Mouse (Mus musculus): ENCODE results near the gene Efcab6. TPM values are rescaled to one million over a fixed set of nuclear protein-coding genes. Genes with fewer than 3 reads are reported as not detected.
A peak's percentile ranks its signal among the peaks of the same experiment; 100 is the strongest.
"Not testable (repeated sequence)": the region's sequence is repeated elsewhere in the genome, so short reads cannot be mapped to it uniquely, and the experiment has no call there.

The Efcab6 gene
- 1.9 and 2.3 TPM in 2 replicates for polyA plus RNA-seq (2015; fragmentation: Nextera tagmentation; extraction: Ambion mirVana)

DNA sequence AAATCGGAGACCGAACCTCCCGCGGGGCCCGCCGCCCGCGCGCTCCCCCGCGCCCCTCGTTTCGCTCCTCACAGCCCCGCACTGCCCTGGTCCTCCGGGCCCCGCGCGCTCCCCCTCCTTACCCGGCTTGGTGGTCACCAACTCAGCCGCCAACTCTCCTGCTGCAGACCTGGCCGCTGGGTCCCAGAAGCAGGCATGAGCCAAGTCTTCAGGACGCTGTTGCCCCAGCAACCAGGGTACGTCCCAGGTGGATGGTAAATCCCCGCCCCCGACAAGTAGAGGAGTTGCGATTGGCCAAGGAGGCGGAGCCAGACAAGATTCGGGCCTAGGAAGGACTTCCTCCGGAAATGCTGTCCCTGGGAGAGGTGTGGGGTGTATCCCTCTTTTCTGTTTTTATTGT, at the start of gene Efcab6:
TSS of gene Efcab6 (minus strand) at position 240 of the 400 bp plus-strand sequence.
- Histone ChIP-seq H3K4me2 (peak within 1 kb of the TSS; percentile 69), H3K9ac (peak within 1 kb of the TSS; percentile 51), H3K4me3 (peak within 1 kb of the TSS; percentile 40), H3K9me3 (replicated peaks) (peaks cover 5% of the 10 kb centered on the region; the same call in 1 of the 2 replicates), H3K4me1 (peaks cover 26% of the 10 kb centered on the region), H3K27me3 (peaks cover 12% of the 10 kb centered on the region; the same call in 1 of the 2 replicates), H3K36me3 (ENCODE audit: poor library complexity, severe bottlenecking) (no peaks in the 10 kb centered on the region), H3K27ac (no peak within 1 kb of the TSS)
- peak; percentile 74 for ATAC-seq
- WGBS, result under 1% methylated on average over 23 of the region's 29 CpGs

DNA sequence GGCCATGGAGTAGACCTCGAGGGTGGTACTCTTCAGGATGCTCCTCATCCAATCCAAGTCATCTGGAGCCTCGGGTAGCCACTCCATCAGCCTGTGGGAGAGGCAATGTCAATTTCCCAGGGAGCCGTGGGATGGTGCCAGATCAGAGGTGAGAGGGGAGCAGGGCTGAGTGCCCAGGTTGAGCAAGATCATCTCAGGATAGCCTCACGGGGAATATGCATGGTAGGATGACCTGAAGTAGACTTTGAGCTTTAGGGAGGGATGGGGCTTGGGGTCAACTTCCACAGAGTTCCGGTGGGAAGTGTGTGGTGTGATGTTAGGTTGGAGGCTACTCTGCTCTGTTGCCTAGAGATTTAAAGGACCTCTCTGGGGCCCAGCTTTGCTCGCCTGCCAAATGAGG, 48.7 kb upstream of the Efcab6 start:
- no peaks in the 10 kb centered on the region; the same call in 1 of the 2 replicates for H3K9me3 ChIP-seq (replicated peaks)
- no peak overlapping the region for H3K4me3 ChIP-seq
- no peak overlapping the region for H3K4me2 ChIP-seq
- no peak for ATAC-seq
- no peak overlapping the region for H3K27ac ChIP-seq
- no peak overlapping the region for H3K9ac ChIP-seq
- H3K27me3 ChIP-seq, result 0 out of 2 replicates have a peak, but pooled peaks cover 2% of the 10 kb centered on the region
- H3K4me1 ChIP-seq, result no peaks in the 10 kb centered on the region
- WGBS, result 80% methylated on average over 6 of the region's 6 CpGs
- no peaks in the 10 kb centered on the region for H3K36me3 ChIP-seq (ENCODE audit: poor library complexity, severe bottlenecking)

DNA sequence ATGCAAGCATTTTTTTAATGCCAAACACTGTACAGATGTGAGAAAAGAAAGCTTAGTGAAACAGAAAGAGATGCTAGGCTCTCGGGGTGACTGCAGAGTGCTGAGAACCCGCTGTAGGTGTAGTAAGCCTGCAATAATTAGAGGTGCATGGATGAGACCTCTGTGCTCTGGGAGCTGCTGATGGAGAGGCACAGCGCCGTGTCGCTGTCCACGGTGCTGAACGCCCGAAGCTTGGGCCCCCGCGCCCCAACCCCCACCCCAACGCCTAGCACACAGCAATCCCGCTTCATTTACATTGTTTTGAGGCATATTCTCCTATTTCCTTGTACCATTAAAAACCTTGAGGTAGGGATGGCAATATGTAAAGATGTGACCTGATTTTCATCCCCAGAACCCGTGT, 43.7 kb upstream of the Efcab6 start:
- no peak overlapping the region for H3K27ac ChIP-seq
- no peaks in the 10 kb centered on the region for H3K9me3 ChIP-seq (replicated peaks)
- no peaks in the 10 kb centered on the region for H3K36me3 ChIP-seq (ENCODE audit: poor library complexity, severe bottlenecking)
- no peak for ATAC-seq
- 5% methylated on average over 13 of the region's 13 CpGs for WGBS
- peaks cover 40% of the 10 kb centered on the region for H3K27me3 ChIP-seq
- H3K4me2 ChIP-seq, result no peak overlapping the region
- H3K4me3 ChIP-seq, result no peak overlapping the region
- peaks cover 23% of the 10 kb centered on the region for H3K4me1 ChIP-seq
- H3K9ac ChIP-seq, result no peak overlapping the region

DNA sequence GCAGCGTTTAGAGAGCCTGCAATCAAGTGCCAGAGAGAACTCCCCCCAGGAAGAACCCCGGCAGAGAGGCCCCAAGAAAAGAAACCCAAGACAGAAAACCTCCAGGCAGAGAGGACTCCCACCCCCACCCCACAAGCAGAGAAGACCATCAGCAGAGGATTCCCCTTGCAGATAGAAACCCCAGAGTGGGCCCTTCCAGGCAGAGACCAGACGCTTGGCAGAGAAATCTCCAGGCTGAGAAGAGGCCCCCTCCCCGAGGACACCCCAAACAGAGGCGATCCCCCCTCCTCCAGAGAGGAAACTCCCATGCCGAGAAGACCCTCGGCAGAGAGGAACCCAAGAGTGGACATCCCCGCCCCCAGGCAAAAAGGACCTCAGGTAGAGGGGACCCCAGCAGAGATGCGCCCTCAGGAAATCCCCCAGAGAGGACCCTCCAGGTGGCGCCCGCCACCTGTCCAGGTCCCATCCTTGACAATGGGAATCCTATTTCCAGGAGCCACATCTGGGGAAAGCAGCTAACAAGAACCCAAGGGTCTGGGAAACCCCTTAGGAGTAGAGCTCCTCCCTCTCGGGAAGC, 40.8 kb upstream of the Efcab6 start:
- peaks cover 44% of the 10 kb centered on the region for H3K27me3 ChIP-seq
- H3K36me3 ChIP-seq (ENCODE audit: poor library complexity, severe bottlenecking), result no peaks in the 10 kb centered on the region
- no peak overlapping the region for H3K27ac ChIP-seq
- H3K9me3 ChIP-seq (replicated peaks), result no peaks in the 10 kb centered on the region
- ATAC-seq, result peak; percentile 42; the same call in 1 of the 2 replicates
- peak overlapping the region; percentile 84 for H3K4me2 ChIP-seq
- peaks cover 24% of the 10 kb centered on the region for H3K4me1 ChIP-seq
- H3K9ac ChIP-seq, result peak overlapping the region; percentile 73
- 11% methylated on average over 12 of the region's 12 CpGs for WGBS
- H3K4me3 ChIP-seq, result peak overlapping the region; percentile 63

DNA sequence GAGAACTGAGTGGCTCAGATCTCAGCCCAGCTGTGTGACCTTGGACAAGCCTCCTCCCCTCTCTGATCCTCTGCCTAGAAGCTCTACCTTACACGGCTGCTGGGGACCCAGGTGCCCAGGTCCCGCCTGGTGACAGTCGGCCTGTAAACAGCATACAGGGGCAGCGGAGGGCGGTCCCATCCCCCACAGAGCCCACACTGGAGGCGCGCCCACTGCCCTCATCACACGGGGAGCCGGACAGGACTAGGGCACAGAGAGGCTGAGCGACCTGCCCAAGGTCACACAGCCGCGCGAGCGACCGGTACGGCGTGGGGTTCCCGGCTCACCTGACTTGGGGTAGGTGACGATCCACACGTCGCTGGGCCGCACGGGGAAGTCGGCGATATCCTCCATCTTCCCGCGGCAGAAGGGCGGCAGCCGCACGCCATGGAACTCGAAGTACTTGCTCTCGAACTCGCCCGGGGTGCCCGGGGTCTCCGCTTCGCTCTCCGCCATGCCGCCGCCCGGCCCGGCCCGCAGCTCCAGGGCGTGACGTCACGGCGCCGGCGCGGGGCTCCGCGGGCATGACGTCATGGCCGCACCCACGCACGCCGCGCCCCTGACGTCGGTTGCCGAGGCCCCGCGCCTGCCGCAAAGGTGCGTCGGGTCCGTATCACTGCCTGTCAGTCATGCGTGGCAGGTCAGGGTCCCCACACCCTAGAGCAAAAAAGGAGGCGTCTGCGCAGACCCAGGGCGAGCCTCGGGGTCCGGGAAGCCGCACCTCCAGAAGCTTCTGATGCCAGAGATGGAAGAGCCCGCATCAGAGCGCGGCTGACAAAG, 40.1 kb upstream of the Efcab6 start, which contains the start of gene Sult4a1:
TSS of gene Sult4a1 (minus strand) at position 650 of the 819 bp plus-strand sequence.
- Histone ChIP-seq H3K27ac (no peak within 1 kb of the TSS), H3K4me1 (peaks cover 24% of the 10 kb centered on the region), H3K4me3 (peak within 1 kb of the TSS; percentile 63), H3K9me3 (replicated peaks) (no peaks in the 10 kb centered on the region), H3K9ac (peak within 1 kb of the TSS; percentile 73), H3K4me2 (peak within 1 kb of the TSS; percentile 84), H3K36me3 (ENCODE audit: poor library complexity, severe bottlenecking) (no peaks in the 10 kb centered on the region), H3K27me3 (peaks cover 44% of the 10 kb centered on the region)
- WGBS, result under 1% methylated on average over 77 of the region's 77 CpGs
- peak; percentile 79 for ATAC-seq

DNA sequence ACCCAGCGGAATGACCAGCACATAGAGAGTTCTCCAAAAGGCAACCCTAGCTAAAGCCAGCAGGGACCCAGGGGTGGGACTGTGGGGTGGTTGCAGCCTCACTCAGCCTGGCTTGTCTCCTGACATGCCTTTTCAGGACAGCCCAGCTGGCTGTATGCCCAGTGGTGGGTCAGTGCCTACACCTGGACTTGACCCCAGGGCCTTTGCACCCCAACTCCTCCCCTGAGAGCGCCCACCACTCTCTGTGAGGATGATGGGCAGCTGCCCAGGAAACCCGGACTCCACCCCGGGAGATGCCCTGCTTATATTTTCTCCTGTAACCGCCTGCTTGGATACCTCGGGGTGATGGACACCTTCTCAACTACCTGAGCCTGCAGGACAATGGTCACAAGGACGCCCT, 39.4 kb upstream of the Efcab6 start:
- H3K27me3 ChIP-seq, result peaks cover 43% of the 10 kb centered on the region
- H3K9ac ChIP-seq, result peak overlapping the region; percentile 73
- 76% methylated on average over 7 of the region's 7 CpGs for WGBS
- H3K4me3 ChIP-seq, result peak overlapping the region; percentile 63
- no peaks in the 10 kb centered on the region for H3K36me3 ChIP-seq (ENCODE audit: poor library complexity, severe bottlenecking)
- H3K9me3 ChIP-seq (replicated peaks), result no peaks in the 10 kb centered on the region
- no peak overlapping the region for H3K27ac ChIP-seq
- peak overlapping the region; percentile 84 for H3K4me2 ChIP-seq
- ATAC-seq, result no peak
- H3K4me1 ChIP-seq, result peaks cover 24% of the 10 kb centered on the region

DNA sequence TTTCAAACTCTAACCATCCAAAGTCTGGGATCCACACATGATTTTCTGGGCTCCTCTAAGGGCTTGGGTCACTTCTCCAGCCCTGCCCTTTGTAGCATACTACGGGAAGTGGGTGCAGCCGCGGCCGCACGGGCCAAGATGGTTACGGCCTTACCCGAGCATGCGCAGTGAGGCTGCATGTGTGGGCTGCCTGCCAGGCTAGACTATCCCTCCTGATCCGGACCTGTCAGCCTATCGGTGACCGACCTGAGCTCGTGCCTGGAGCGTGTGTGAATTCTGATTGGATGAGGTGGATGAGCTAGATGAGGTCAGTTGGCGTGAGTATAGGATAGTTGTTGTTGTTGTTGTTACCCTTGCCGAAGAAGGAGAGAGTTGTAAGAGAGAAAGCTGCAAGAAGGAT, 32.4 kb upstream of the Efcab6 start:
- not testable (repeated sequence) for ATAC-seq
- WGBS, result 89% methylated on average over 15 of the region's 15 CpGs

DNA sequence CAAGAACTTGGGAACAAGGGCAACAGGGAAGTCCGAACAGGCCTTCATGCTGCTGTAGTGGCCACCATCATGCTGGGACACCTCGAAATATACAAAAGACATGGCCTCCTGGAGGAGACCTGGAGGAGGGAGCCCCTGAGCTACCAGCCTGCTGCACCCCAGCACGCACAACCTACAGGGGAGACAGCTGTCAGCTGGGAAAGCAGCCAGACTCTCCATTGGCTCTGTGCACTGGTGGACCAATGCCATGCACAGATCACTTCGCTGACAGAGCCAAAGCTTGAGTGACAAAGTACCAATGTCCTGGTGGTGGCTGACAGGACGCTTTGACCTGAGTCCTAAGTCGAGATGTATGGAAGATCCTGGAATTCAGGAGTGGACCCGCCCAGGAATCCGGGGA, 30.9 kb upstream of the Efcab6 start:
- no peak for ATAC-seq
- Histone ChIP-seq H3K36me3 (ENCODE audit: poor library complexity, severe bottlenecking) (peaks cover 8% of the 10 kb centered on the region; the same call in 1 of the 2 replicates), H3K27me3 (no peaks in the 10 kb centered on the region), H3K27ac (no peak overlapping the region), H3K4me1 (peaks cover 10% of the 10 kb centered on the region; the same call in 1 of the 2 replicates), H3K4me3 (no peak overlapping the region), H3K9me3 (replicated peaks) (no peaks in the 10 kb centered on the region), H3K9ac (no peak overlapping the region), H3K4me2 (no peak overlapping the region)
- 85% methylated on average over 8 of the region's 8 CpGs for WGBS

More for the DNA sequence above, 32.4 kb upstream of the Efcab6 start:
- H3K27ac ChIP-seq; H3K36me3 ChIP-seq (ENCODE audit: poor library complexity, severe bottlenecking); H3K9me3 ChIP-seq (replicated peaks); H3K4me1 ChIP-seq; H3K4me2 ChIP-seq; H3K9ac ChIP-seq; H3K27me3 ChIP-seq; H3K4me3 ChIP-seq: not testable (repeated sequence)

DNA sequence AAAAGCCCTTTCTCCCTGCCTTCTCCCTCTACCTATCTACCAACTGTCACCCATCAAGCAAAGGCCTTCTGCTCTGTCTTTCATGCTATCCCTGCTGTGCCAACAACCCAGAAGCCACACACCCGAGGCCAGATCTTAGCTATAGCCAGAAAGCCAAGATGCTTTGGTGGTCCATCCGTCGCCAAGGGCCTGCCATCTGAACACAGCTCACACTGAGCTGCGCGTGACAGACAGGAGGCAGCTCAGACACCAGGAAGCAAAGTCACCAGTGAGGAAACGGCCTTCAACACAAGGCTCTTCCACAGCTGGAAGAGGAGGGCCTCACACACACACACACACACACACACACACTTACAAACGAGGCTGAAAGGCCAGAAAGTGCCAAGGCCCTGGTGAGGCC, 29.7 kb upstream of the Efcab6 start:
- no peak; the same call in 1 of the 2 replicates for ATAC-seq
- Histone ChIP-seq H3K36me3 (ENCODE audit: poor library complexity, severe bottlenecking) (peaks cover 8% of the 10 kb centered on the region; the same call in 1 of the 2 replicates), H3K4me3 (no peak overlapping the region), H3K27ac (no peak overlapping the region), H3K4me1 (peaks cover 10% of the 10 kb centered on the region; the same call in 1 of the 2 replicates), H3K4me2 (no peak overlapping the region), H3K9ac (no peak overlapping the region), H3K27me3 (no peaks in the 10 kb centered on the region), H3K9me3 (replicated peaks) (no peaks in the 10 kb centered on the region)
- 59% methylated on average over 7 of the region's 7 CpGs for WGBS

DNA sequence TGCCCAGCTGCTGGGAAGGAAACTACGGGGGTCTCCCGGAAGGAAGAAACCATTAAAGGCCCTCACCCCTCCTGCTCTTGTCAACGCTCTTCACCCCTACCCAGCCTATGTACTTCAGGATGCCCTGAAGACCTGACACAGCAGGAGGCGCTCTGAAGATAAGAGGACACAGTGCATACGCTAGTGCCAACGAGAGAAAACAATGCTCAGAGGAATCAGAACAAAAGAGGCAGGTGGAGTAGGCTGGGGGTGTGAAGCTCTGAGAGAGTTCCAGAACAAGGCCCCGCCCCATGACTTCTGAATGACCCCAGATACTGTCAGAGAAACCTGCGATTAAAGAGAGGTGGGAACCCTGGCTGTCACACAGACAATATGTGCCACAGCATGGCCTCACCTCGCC, 21.6 kb upstream of the Efcab6 start:
- no peaks in the 10 kb centered on the region for H3K9me3 ChIP-seq (replicated peaks)
- H3K27ac ChIP-seq, result no peak overlapping the region
- no peaks in the 10 kb centered on the region for H3K27me3 ChIP-seq
- 0 out of 2 replicates have a peak, but pooled peaks cover 10% of the 10 kb centered on the region for H3K36me3 ChIP-seq (ENCODE audit: poor library complexity, severe bottlenecking)
- WGBS, result 44% methylated on average over 9 of the region's 9 CpGs
- H3K4me2 ChIP-seq, result no peak overlapping the region
- no peak overlapping the region for H3K9ac ChIP-seq
- H3K4me1 ChIP-seq, result 0 out of 2 replicates have a peak, but pooled peaks cover 4% of the 10 kb centered on the region
- no peak overlapping the region for H3K4me3 ChIP-seq
- no peak for ATAC-seq

DNA sequence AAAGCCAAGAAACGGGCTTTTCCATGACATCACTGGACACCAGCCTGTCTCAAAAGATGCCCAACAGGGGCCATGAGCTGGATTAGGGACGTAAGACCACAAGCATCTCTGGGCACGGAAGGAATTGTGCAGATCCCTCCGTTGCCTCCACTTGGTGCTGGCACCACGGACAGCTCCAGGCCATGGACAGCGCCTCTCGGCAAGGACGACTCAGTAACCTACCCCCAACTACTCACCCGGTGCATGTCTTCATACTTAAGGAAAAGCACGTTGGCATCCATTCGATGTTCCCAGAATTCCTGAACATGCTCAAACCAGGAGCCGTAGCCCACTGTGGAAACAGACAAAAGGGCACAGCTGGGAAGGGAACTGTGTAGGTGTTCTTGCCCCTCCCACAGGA, 21.2 kb upstream of the Efcab6 start:
- H3K27me3 ChIP-seq, result no peaks in the 10 kb centered on the region
- H3K4me2 ChIP-seq, result no peak overlapping the region
- H3K27ac ChIP-seq, result no peak overlapping the region
- ATAC-seq, result no peak
- no peaks in the 10 kb centered on the region for H3K9me3 ChIP-seq (replicated peaks)
- 43% methylated on average over 12 of the region's 12 CpGs for WGBS
- 0 out of 2 replicates have a peak, but pooled peaks cover 4% of the 10 kb centered on the region for H3K4me1 ChIP-seq
- H3K9ac ChIP-seq, result no peak overlapping the region
- no peak overlapping the region for H3K4me3 ChIP-seq
- H3K36me3 ChIP-seq (ENCODE audit: poor library complexity, severe bottlenecking), result 0 out of 2 replicates have a peak, but pooled peaks cover 10% of the 10 kb centered on the region

DNA sequence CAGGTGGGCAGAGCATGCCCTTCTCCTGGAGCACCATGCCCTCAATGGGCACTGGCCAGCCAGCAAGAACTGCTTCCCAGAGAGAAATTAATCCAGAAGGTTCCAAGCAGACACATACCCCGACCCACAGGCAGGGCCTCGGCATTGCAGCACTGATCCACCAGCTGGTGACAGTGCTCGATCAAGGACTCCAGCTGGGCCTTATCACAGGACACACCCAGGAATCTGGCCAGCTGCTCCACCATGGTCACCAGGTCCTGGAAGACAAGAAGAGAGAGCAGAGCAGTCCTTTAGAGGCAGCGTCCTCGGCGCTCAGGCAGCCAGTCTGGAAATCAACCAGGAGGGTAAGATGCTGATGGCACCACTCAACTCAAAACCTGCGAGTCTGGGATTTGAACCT, 14.9 kb upstream of the Efcab6 start:
- Histone ChIP-seq H3K27me3 (0 out of 2 replicates have a peak, but pooled peaks cover 8% of the 10 kb centered on the region), H3K4me3 (no peak overlapping the region), H3K4me1 (no peaks in the 10 kb centered on the region), H3K27ac (no peak overlapping the region), H3K9ac (no peak overlapping the region), H3K9me3 (replicated peaks) (no peaks in the 10 kb centered on the region), H3K4me2 (no peak overlapping the region), H3K36me3 (ENCODE audit: poor library complexity, severe bottlenecking) (peaks cover 7% of the 10 kb centered on the region; the same call in 1 of the 2 replicates)
- no peak for ATAC-seq
- WGBS, result 94% methylated on average over 7 of the region's 7 CpGs

Data from forebrain, embryonic 13.5 days (tissue).